ENCODE assay signal across 9 mouse cellular contexts in the genomic region with DNA sequence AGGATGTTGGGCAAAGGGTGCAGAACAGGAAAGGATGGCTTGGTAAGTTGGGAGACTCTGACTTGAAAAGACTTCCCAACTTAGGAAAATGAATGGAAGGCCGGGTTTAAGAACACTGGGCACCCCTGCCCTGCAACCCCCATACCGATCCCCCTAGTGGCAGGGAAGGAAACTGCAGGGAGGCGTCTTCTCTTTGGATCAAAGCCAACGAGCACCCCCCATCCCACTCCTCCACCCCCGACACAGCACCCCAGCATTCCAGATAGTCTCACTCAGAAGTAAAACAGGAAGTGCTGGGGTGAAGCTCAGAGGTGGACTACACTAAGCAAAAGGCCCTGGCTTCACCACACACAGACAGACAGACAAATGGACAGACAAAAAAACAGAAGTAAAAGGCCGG.
DNase-seq lines count a peak whose midpoint lies in the region; ATAC-seq and TF ChIP-seq lines count a peak whose summit lies in the region.
"Had no signal": no experiment of that assay in that cellular context is flagged by ENCODE, and none has a peak within 500 bp of the region (broad histone marks: within the 10 kb centered on the region; RNA-seq: fewer than 3 reads in every experiment).

No protein-coding gene starts in this region.

- DNase-seq in hindbrain, postnatal 0 days (ENCODE audit: low spot score), result no peak
- DNase-seq in hindbrain, embryonic 14.5 days (ENCODE audit: low spot score), result no peak
- DNase-seq in 3T3-L1 (ENCODE audit: low read depth, low spot score) (peak; percentile 47), adipocyte (ENCODE audit: low spot score) (no peak)
- peak; percentile 48 for DNase-seq in liver, postnatal 0 days
- DNase-seq in gastrocnemius, postnatal 14 days, result no peak

- H3K9ac ChIP-seq in hindbrain, postnatal 0 days (replicated peaks; ENCODE audit: low read length), result no peak overlapping the region
- H3K9ac ChIP-seq in hindbrain, embryonic 14.5 days, result no peak overlapping the region
- H3K9ac ChIP-seq in liver, postnatal 0 days (replicated peaks), result no peak overlapping the region
- H3K9ac ChIP-seq: midbrain, embryonic 12.5 days had no signal

- H3K4me1 ChIP-seq in hindbrain, postnatal 0 days (ENCODE audit: insufficient read depth, low read length), result peaks cover 5% of the 10 kb centered on the region; the same call in 1 of the 2 replicates
- H3K4me1 ChIP-seq in hindbrain, embryonic 14.5 days (replicated peaks; ENCODE audit: control insufficient read depth, insufficient read depth, low read length), result 0 out of 2 replicates have a peak, but pooled peaks cover 6% of the 10 kb centered on the region
- peaks cover 66% of the 10 kb centered on the region for H3K4me1 ChIP-seq in E14TG2a.4 (replicated peaks; ENCODE audit: low read depth, low read length)
- peaks cover 8% of the 10 kb centered on the region; the same call in 1 of the 2 replicates for H3K4me1 ChIP-seq in liver, postnatal 0 days (ENCODE audit: insufficient read depth)

- no peak overlapping the region for H3K27ac ChIP-seq in hindbrain, postnatal 0 days
- no peak overlapping the region for H3K27ac ChIP-seq in hindbrain, embryonic 14.5 days
- H3K27ac ChIP-seq in liver, postnatal 0 days (ENCODE audit: low read depth), result peak overlapping the region; percentile 36; the same call in 1 of the 2 replicates
- H3K27ac ChIP-seq: midbrain, embryonic 12.5 days had no signal

- H3K9me3 ChIP-seq in hindbrain, postnatal 0 days (ENCODE audit: low read length), result no peaks in the 10 kb centered on the region
- no peaks in the 10 kb centered on the region for H3K9me3 ChIP-seq in hindbrain, embryonic 14.5 days (ENCODE audit: control insufficient read depth, low read length)
- H3K9me3 ChIP-seq in E14TG2a.4 (ENCODE audit: low read length), result no peaks in the 10 kb centered on the region
- no peaks in the 10 kb centered on the region for H3K9me3 ChIP-seq in liver, postnatal 0 days (ENCODE audit: low read length)
- H3K9me3 ChIP-seq: midbrain, embryonic 12.5 days had no signal

- 29% methylated on average over 6 of the region's 6 CpGs for WGBS in hindbrain, postnatal 0 days
- WGBS in hindbrain, embryonic 14.5 days, result 35% methylated on average over 6 of the region's 6 CpGs
- WGBS in liver, postnatal 0 days (ENCODE audit: insufficient replicate concordance), result 33% methylated on average over 6 of the region's 6 CpGs

- H3K4me2 ChIP-seq in hindbrain, postnatal 0 days (ENCODE audit: low read depth, low read length), result no peak overlapping the region
- no peak overlapping the region for H3K4me2 ChIP-seq in hindbrain, embryonic 14.5 days (replicated peaks)
- H3K4me2 ChIP-seq in liver, postnatal 0 days (ENCODE audit: low read depth, low read length), result no peak overlapping the region
- H3K4me2 ChIP-seq: midbrain, embryonic 12.5 days had no signal

- H3K27me3 ChIP-seq in hindbrain, postnatal 0 days (ENCODE audit: insufficient read depth, low read length), result no peaks in the 10 kb centered on the region
- no peaks in the 10 kb centered on the region for H3K27me3 ChIP-seq in hindbrain, embryonic 14.5 days (ENCODE audit: control insufficient read depth, insufficient read depth, low read length)
- H3K27me3 ChIP-seq in E14TG2a.4 (ENCODE audit: insufficient read depth, low read length), result no peaks in the 10 kb centered on the region
- no peaks in the 10 kb centered on the region for H3K27me3 ChIP-seq in liver, postnatal 0 days (ENCODE audit: insufficient read depth, low read length)
- H3K27me3 ChIP-seq: midbrain, embryonic 12.5 days had no signal

- TF ChIP-seq CTCF in hindbrain, postnatal 0 days (IDR thresholded peaks at IDR 0.05; ENCODE audit: low read depth), result peak; percentile 77
- TF ChIP-seq CTCF in E14TG2a.4 (conservative IDR thresholded peaks at IDR 0.05; ENCODE audit: low read length), result peak; percentile 93
- TF ChIP-seq CTCF in liver, postnatal 0 days (IDR thresholded peaks at IDR 0.05; ENCODE audit: low read depth), result peak; percentile 76

- H3K4me3 ChIP-seq in hindbrain, postnatal 0 days (ENCODE audit: low read length), result no peak overlapping the region
- no peak overlapping the region for H3K4me3 ChIP-seq in hindbrain, embryonic 14.5 days (replicated peaks; ENCODE audit: low read length)
- H3K4me3 ChIP-seq in E14TG2a.4 (replicated peaks; ENCODE audit: low read length), result no peak overlapping the region
- no peak overlapping the region for H3K4me3 ChIP-seq in liver, postnatal 0 days (ENCODE audit: low read depth, low read length)
- H3K4me3 ChIP-seq: midbrain, embryonic 12.5 days had no signal

- intact Hi-C loops in gastrocnemius, postnatal 14 days (cut with DNase I; ENCODE audit: low total_unique reads), result no loop called here

- ATAC-seq in hindbrain, postnatal 0 days, result no peak
- no peak for ATAC-seq in hindbrain, embryonic 14.5 days (ENCODE audit: low FRiP score)
- ATAC-seq in liver, postnatal 0 days, result no peak
- no peak for ATAC-seq in megakaryocyte-erythroid progenitor cell, adult 5-6 weeks (replicated peaks; ENCODE audit: low FRiP score, low TSS enrichment, poor library complexity, severe bottlenecking)

- TF ChIP-seq EP300 in liver, postnatal 0 days (IDR thresholded peaks at IDR 0.05; ENCODE audit: low read depth), result no peak

- H3K36me3 ChIP-seq in hindbrain, postnatal 0 days (ENCODE audit: insufficient read depth, low read length), result peaks cover 4% of the 10 kb centered on the region; the same call in 1 of the 2 replicates
- H3K36me3 ChIP-seq in hindbrain, embryonic 14.5 days (replicated peaks; ENCODE audit: control insufficient read depth, insufficient read depth), result no peaks in the 10 kb centered on the region
- peaks cover 29% of the 10 kb centered on the region for H3K36me3 ChIP-seq in E14TG2a.4 (ENCODE audit: insufficient read depth, low read length)
- H3K36me3 ChIP-seq in liver, postnatal 0 days (replicated peaks; ENCODE audit: insufficient read depth, low read length), result peaks cover 35% of the 10 kb centered on the region
- H3K36me3 ChIP-seq: midbrain, embryonic 12.5 days had no signal

Comparison
In these comparisons a context has a peak if more than half of its experiments do, and no peak if none do; other contexts are left out.
1. DNase-seq: peak in 3T3-L1 (single experiment) and liver, postnatal 0 days (single experiment); none in hindbrain, postnatal 0 days (single experiment), hindbrain, embryonic 14.5 days (single experiment), gastrocnemius, postnatal 14 days (single experiment) and adipocyte (single experiment).
2. Peak in every context shown above with its lines, with median percentiles within 50 percentile points of each other: CTCF ChIP-seq.